Mouse (Mus musculus): Measurements from ENCODE around the gene Kansl1l.
A peak's percentile ranks its signal among the peaks of the same experiment; 100 is the strongest.

Gene Kansl1l

DNA sequence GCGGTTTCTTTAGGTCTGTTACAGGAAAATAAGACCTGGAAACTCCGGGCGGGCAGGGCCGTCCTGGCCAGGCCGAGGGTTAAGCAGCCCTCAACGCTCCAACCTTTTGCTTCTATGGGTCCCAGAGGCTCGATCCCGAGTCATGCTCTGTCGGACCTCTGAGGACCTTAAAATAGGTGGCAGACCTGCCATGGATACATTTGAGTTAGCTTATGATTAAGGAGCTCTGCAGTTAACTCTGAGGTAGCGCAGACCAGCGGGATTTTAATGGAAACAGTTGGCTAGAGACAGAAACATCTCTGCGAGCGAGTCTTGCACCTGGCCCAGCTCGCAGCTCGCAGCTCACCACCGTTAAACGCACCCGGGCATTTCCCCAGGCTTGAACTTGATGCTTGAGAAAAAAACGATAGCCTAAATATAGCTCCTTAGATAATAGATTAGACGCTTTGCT is 528 bp upstream of the Kansl1l start:
- DNase-seq (ENCODE audit: extremely low spot score) = no peak

DNA sequence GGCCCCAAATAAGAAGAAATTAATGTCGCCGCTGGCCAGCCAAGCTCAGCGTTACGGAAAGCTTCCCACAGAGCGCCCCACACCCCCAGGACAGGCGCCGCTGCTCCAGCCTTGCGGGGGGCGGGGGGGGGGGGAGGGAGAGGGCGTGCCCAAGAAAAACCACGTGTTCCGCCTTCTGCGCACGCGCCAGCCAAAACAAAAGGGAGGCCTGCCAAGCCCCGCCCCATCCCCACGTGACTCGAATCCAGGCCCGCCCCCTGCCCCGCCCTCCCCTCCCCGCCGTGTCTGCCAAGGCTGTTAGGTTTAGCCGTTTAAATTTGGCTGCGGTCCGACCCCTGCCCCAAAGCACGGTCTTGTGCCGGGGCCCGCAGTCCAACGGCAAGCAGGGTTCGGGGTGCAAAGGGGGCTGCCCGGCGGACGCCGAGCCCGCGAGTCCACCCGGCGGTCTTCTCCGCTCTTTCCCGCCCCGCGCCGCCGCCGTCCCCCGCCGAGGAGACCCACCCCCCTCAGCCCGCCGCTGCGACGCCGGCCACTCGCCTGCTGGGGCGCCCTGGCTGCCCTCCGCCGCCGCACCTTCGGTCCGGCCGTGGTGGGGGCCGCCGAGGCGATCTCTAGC is 417 bp downstream of the Kansl1l start:
- DNase-seq (ENCODE audit: extremely low spot score) = peak; percentile 98

DNA sequence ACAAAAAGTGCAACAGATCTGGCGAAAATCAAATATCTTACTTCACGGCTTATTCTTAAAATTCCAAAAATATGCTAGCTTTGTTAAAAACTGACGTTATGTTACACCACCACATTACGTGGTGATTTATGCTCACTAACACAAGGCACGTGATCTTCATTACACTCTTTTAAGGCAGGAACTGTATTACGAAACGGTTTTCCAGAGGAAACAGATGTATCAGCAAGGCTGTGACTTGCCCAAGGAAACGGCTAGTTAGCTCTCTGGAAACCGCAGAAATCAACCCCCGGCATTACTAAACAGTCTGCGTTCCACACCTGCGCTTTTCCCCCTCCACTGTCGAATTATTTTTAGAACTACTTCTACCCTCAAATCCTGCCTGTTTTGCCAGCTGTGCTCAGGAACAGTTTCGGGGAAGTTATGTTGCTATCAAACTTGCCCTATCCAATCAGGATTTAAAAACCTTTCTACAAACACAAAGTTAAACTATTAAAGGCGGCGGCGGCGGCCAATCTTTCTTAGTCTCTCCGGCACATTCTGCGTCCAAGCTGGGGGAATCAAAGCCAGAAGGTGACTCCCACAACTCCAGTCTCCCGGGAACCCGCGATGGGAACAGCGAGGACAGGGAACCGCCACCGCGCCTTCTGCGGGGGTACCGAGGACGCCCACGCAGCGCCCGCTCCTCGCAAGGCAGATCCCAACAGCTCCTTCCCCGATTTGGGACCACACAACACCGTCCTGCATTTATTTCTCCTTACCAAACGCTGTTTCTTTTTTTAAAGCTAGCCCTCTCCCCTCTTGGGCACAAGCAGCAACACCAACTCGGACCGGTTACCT is 1.2 kb downstream of the Kansl1l start:
- peak; percentile 52 for DNase-seq (ENCODE audit: extremely low spot score)

DNA sequence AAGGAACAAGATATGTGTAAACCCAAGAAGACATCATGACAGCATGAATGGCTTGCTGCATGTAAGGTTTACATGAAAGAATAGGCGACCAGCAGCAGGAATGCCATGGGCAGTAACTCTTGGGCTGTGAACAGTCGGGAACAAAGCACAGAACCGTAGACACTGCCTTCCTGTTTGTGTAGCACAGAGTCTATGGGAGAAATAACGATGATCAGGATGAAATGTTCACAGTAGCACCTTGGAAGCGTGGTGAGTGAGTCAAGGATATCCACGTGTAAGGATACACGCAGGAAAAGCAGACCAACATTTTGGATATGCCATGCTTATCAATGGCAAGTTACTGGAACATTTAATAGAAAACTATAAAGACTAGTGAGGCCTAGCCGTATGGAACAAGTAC is 2.6 kb downstream of the Kansl1l start:
- no peak for DNase-seq (ENCODE audit: extremely low spot score)

DNA sequence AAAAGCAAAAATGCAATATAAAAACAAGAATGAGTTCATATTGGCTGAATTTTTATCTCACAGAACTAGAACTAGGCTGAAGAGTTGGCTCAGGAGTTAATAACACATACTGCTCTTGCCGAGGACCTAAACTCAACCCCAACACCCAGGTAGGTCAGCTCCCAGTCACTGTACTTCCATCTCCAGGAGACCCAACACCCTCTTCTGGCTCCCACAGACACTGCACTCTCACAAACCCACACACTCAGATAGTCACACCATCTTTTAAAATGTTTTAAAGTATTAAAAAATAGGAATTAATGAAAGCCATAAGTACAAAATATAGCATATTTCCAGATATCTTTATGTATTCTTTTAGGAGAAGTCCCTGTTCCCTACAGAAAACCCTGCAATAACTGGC is 4.2 kb downstream of the Kansl1l start:
- no peak for DNase-seq (ENCODE audit: extremely low spot score)

DNA sequence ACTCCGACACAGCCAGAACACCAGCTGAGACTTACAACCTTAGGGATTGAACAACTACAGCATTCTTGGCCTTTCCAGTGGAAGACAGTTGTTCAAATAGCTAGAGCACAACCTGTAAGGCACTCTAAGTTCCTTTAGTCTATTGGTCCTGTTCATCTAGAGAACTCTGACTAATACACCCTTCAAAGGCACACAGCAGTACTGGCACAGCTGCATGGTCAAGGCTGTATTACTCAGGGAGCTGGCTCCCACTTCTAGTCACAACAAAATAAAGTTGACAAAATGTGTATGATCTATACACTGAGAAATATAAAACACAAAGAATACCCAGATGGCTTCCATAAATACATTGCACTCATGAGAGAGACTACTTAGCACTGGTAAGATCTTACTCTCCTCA is 10.5 kb downstream of the Kansl1l start:
- DNase-seq (ENCODE audit: extremely low spot score) = no peak

DNA sequence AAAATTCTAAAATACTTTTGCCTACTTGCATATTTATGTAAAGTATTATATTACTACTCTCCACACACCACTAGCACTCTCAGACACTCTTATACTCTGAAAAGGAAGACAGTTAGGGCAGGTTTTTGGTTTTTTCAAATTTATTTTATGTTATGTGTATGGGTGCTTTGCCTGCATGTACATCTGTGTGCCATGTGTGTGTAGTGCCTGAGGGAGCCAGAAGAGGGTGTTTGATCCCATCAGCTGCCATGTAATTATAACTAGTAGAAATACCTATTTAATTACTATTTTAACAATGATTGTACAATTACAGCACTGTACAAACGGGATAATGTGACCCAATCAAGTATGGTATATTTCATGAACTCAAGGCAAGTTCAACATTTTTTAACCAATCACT is 12.0 kb downstream of the Kansl1l start:
- DNase-seq (ENCODE audit: extremely low spot score) = no peak

DNA sequence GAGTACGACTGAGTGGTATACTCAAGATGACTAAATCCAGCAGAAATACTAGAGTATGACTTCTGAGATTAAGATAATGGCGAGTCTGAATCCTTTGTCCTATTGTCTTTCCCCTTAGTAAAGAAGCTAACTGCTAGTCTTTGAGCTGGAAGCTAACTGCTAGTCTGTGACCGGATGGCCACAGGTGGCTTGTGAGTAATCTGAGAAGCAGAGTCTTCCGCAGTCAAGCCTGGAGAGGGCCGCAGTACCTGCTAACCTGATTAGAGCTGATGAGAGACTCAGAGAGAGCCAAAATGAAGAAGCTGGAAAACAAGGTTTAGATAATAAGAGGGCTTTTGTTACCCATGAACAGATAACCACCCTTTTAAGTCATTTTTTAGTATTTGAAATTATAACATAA is 12.7 kb downstream of the Kansl1l start:
- DNase-seq (ENCODE audit: extremely low spot score) = no peak

DNA sequence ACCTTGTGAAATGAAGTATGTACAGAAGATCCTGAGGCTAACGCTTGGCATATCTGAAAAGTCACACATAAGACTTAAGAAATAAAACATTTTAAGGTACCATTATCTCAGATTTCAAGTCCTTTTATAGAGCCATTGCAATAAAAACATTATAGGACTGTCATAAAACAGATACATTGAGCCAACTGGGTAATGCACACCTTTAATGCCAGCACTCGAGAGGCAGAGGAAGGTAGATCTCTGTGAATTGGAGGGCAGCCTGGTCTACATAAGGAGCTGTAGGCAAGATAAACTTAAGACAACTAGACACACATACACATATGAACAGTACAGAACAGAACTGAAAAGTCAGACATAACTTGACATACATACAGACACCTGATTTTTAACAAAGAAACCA is 19.4 kb downstream of the Kansl1l start:
- DNase-seq (ENCODE audit: extremely low spot score) = no peak

DNA sequence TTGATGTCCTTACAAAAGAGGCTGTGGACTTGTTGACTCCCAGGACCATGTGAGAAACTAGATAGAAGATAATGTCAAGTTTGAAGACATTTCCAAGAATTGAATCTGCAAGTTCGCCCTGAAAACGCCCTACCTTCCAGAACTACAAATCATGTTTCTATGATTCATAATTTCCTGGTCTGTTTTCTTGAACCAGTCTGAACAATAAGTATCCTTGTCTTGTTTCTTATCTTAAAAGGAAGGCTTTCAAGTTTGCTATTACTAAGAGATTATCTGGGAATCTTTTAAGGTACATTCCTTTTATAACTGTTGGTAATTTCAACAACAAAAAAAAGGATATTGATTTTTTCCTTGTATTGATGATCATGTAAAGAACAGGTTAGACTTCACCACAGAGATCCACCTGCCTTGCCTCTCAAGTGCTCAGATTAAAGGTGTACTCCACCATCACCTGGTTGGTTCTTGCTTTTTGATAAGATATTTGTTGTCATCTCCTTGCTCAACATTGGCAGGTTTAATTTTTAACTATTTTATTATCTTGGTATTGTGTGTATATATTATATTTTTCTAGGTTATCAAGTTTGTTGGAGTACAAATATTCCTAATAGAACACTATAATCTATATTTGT is 24.4 kb downstream of the Kansl1l start:
- no peak for DNase-seq (ENCODE audit: extremely low spot score)

DNA sequence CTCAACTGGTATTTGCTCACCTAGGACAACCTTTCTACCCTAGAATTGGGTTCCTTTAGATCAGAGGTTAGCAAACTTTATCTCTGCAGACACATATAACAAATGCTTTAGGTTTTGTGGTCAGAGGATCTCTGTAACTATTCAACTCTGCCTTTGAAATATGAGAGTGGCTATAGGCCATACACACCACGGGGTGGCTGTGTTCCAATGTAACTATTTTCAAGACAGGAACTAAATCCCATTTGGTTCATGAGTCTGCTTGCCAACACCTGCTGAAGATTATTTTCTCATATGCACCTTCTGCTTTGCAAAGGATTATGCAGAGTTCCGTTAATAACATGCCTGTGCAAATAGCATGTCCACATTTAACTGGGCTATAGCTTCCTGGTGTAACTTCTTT is 35.1 kb downstream of the Kansl1l start:
- DNase-seq (ENCODE audit: extremely low spot score) = no peak

DNA sequence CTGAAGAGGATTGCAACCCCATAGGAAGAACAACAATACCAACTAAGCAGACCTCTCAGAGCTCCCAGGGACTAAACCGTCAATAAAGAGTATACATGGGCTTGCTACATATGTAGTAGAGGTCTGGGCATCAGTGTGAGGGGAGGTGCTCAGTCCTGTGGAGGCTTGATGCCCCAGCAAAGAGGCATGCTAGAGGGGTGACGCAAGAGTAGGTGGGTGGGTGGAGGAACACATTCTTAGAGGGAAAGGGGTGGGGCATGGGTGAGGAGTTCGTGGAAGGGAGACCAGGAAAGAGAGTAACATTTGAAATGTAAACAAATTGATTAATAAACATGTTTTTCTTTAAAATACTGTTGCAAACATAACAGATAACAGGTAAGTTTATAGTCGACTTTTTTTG is 36.3 kb downstream of the Kansl1l start:
- DNase-seq (ENCODE audit: extremely low spot score) = no peak

DNA sequence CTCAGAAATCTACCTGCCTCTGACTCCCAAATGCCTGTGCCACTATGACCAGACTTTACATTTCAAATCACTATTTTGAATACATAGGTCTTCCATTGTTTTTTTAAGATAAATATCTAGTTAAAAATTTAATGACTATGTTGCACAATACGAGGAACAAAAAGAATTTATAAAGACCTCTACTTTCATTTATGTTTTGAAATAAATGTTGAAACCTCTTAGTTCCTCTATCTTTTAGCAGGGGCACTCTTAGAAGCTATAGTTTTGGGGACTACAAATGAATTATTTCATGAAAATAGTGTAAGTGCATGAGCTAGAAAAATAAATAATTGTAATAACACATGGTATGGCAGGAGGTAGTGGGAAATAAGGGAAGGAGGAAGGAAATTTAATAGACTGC is 38.6 kb downstream of the Kansl1l start:
- DNase-seq (ENCODE audit: extremely low spot score) = no peak

DNA sequence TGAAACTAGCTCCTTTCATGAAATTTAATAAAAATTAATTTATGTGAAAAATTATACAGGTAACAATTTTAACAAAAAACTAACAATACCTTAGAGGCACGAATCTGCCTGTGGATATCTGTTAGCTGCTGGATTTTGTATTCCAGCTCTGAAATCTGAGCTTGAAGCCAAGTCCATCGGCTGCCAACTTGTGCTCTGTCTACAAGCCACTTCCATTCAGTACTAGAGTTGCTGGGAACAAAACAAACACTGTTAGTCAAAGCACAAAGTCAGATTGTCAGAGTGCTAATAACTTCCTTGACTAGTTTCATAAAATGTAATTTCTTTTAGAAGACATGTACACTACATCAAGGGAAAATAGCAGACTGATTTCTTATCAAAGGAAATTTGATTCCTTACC is 39.5 kb downstream of the Kansl1l start:
- no peak for DNase-seq (ENCODE audit: extremely low spot score)

DNA sequence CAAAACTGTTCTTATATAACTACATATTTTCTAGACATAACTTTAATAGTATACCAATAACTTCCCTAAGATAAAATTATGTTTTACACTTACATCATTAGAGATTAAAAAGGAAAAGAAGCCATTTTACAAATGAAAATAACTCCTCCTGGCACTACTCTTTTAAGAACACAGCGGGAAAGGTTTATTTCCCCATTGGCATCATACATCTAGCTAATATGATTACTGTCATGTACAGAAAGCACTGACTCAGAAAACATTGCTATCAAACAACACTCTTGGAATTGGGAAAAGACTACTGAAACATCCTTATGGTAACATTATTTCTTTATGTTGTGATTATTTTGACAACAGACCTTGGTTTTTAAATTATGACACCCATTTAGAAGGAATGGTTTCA is 48.6 kb downstream of the Kansl1l start:
- DNase-seq (ENCODE audit: extremely low spot score) = no peak

DNA sequence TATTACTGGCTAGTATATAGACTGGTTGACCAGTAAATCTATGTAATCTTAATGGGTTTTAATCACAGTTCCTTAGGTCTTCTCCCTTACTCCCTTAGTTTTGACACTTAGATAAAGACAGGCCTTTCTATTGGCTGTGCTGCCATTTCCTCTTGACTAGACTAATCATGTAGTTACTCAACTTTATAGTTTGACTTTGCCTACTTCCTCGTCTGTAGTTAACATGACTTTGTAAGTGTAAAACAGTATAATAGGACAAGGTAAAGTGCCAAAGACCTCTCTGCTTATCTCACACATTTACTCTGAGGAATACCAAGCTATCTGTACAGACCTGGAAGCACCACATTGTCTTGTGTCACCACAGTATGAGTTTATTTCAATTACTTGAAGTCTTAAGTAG is 86.8 kb downstream of the Kansl1l start:
- no peak for DNase-seq (ENCODE audit: extremely low spot score)

DNA sequence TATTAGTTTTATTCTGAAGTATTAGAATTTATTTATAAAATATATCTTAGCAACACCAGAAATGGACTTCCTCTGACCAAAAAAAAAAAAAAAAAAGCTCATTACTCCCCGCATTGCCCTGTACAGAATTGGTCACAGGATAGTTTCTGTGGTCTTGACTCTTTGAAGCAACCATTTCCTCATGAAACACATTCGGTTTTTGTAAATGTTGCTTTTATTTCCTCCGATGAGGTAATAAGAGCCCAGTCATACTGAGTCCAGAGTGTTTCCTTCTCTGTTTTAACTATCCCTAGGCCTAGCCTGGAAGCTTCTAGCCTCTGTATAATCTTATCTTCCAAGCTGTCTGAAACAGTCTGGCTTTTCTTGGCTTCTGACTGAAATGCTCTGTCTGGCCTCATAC is 104.5 kb downstream of the Kansl1l start:
- DNase-seq (ENCODE audit: extremely low spot score) = no peak

DNA sequence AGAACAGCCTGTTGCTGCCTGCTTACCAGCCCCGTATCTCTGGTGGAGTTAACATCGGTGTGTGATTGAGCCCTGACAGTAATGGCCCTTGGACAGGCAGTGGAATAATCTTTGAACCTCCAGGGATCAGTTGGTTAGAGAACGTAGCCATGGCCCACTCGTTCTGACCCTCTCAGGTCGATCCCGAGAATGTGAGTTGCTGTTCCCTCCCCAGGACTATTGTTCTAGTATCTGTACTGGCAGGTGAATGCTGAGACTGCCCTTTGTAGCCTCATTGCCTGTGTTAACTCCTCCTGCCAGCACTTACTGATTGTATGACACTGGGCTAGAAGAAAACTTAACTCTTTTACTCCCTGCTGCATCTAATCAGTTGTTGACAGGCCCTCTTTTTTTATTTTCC is 112.8 kb downstream of the Kansl1l start:
- DNase-seq (ENCODE audit: extremely low spot score) = no peak

DNA sequence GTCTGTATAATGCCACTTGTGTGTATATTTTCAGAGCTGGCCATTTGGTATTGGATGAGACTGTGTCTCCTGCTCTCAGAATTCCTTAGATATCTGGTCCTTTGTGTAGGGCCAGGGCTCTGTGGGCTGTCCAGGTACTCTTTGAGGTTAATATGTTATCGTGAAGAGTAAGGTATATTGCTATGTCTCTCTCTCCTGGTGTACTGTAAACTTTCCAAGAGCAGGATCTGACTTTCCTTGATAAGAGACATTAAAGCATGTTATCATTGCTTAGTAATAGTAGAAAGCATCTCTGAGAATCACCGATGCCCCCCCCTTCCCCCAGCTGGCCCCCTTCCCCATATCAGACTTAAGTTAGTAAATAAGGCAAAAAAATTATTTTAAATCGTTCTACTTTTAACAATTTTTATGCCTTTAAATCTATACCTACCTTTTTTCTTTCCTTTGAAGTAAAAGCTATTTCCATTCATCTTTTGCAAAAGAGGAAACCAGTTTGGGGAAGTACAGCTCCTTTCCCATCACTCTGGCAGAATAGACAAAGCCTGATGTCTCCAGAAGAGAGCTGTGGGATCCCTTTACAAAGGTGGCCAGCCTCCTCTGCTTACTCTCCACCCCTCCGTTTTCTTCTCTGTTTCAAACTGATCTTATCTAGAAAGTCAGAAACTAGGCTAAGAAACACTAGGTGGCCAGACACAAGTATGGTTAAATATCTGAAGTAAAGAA is 114.6 kb downstream of the Kansl1l start:
- no peak for DNase-seq (ENCODE audit: extremely low spot score)

DNA sequence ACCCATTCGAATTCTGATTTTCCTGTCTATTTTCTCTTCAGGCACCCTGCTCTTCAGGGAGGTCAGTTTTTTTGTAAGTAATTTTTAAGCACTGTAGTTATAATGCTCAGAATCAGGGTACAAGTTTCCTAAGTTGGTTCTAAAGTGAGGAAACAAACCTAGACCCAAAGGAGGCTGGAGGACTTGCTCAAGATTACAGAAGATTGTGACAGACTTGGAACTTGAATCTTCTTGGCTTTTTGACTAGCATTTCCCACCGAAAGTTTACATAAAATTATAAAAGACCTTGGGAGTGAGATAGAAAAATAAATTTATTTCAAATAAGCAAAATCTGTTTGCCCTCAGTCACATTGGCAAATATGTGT is 115.8 kb downstream of the Kansl1l start:
- DNase-seq (ENCODE audit: extremely low spot score) = no peak

DNA sequence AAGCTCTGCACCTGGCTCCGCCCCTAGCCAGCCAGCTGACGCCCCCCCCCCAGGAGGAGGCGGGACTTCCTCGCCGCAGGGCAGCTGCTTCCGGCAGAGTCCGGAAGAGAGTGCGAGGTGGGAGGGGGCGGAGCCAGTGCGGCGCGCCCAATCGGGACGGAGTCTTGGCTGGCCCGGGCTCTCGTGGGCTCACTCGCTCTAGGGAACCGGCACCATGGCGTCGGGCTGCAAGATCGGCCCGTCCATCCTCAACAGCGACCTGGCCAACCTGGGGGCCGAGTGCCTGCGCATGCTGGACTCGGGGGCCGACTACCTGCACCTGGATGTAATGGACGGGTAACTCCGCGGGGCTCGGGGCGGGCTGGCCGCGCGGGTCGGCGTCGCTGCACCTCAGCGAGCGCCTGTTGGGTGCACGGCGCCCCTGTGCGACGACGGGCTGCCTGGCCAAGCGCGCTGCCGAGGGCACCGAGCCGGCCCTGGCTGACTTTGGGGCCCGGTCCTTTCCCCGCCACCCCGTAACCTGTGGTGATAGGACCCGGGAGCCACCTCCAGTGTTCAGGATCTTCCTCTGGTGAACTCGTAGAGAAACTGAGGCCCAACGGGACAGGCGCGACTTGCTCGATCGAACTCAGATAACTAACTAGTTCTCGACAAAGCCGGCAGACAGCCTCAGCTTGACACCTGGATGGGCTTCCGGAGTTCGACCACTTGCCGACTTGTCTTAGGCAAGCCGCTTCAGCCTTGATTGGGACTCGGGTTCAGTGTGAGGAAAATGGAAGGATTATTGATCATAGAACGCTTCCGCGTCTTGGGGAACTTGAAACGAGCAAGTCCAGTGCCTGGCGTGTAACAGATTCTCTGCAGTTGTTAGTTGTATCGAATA is 116.4 kb downstream of the Kansl1l start, which contains the start of gene Rpe:
TSS of gene Rpe (plus strand) at position 139 of the 883 bp plus-strand sequence.
- peak; percentile 93 for DNase-seq (ENCODE audit: extremely low spot score)
